Mouse (Mus musculus) liver, embryonic 16.5 days (tissue): Measurements from ENCODE around the gene Slc25a19. TPM values are rescaled to one million over a fixed set of nuclear protein-coding genes. Genes with fewer than 3 reads are reported as not detected.

ENCODE experiments used
- ATAC-seq: fragments of 200-750 bp; cut with Nextera tagmentation; 2 replicates; pipeline ENCODE4 v1.8.0; 2017; ENCODE audit warnings: low read depth, mild to moderate bottlenecking, moderate number of reproducible peaks, moderate library complexity
- H3K27ac ChIP-seq: fragments of 300-500 bp; sonication (generic); 2 replicates; pipeline ENCODE4 v1.5.1; 2014; ENCODE audit warnings: mild to moderate bottlenecking, low read length
- H3K27me3 ChIP-seq: fragments of 300-500 bp; sonication (generic); 2 replicates; pipeline ENCODE4 v1.6.1; 2014; ENCODE audit warnings: low read depth, low read length, mixed read lengths; ENCODE audit not compliant: control insufficient read depth, insufficient read depth
- H3K36me3 ChIP-seq: fragments of 300-500 bp; sonication (generic); 2 replicates; pipeline ENCODE4 v1.6.1; 2014; ENCODE audit warnings: mild to moderate bottlenecking; ENCODE audit not compliant: control insufficient read depth, insufficient read depth
- H3K4me1 ChIP-seq: fragments of 300-500 bp; sonication (generic); 2 replicates; pipeline ENCODE4 v1.6.1; 2014; ENCODE audit warnings: low read depth, low read length, mixed read lengths; ENCODE audit not compliant: control insufficient read depth
- H3K4me2 ChIP-seq: fragments of 300-500 bp; sonication (generic); 2 replicates; pipeline ENCODE4 v1.6.1; 2014; ENCODE audit warnings: low read depth, low read length, mixed read lengths
- H3K4me3 ChIP-seq: fragments of 300-500 bp; sonication (generic); 2 replicates; pipeline ENCODE4 v1.5.1; 2014; ENCODE audit warnings: low read depth, mild to moderate bottlenecking, low read length
- H3K9ac ChIP-seq: fragments of 300-500 bp; sonication (generic); 2 replicates; pipeline ENCODE4 v1.6.1; 2014; ENCODE audit warnings: low read depth, low read length
- H3K9me3 ChIP-seq: fragments of 300-500 bp; sonication (generic); replicated peaks from 2 replicates; pipeline ENCODE4 v1.6.1; 2016; ENCODE audit warnings: low read length; ENCODE audit not compliant: control insufficient read depth
- WGBS: fragments of 180-500 bp; shearing (Covaris S2); extraction: QIAGEN DNeasy Blood & Tissue Kit; methylation state at CpG from one replicate; pipeline ENCODE4 v1.1.7; 2014; ENCODE audit not compliant: insufficient replicate concordance; 5-methylcytosine and 5-hydroxymethylcytosine counted together
- polyA plus RNA-seq: library from polyadenylated mRNA; unstranded; fragments of >200 nt; fragmentation: Nextera tagmentation; extraction: Ambion mirVana; gene quantifications from 2 replicates; pipeline ENCODE4 v1.2.1, GENCODE M21; 2015

The Slc25a19 gene
- polyA plus RNA-seq, 1 experiment from 2014 or later = 8.7 TPM

- ATAC-seq = no peak
- H3K9ac ChIP-seq = no peak overlapping the region
- H3K4me1 ChIP-seq = peaks cover 20% of the 10 kb centered on the region
- H3K9me3 ChIP-seq = no peaks in the 10 kb centered on the region
- WGBS = 80% methylated on average over 7 of the region's 7 CpGs
- no peaks in the 10 kb centered on the region for H3K36me3 ChIP-seq
- no peak overlapping the region for H3K4me3 ChIP-seq
- no peak overlapping the region for H3K27ac ChIP-seq
- no peaks in the 10 kb centered on the region for H3K27me3 ChIP-seq
- H3K4me2 ChIP-seq = no peak overlapping the region
Observed at GRCm38 (mm10) chr11:115616371-115616770, 11.7 kb downstream of the Slc25a19 start.

DNA sequence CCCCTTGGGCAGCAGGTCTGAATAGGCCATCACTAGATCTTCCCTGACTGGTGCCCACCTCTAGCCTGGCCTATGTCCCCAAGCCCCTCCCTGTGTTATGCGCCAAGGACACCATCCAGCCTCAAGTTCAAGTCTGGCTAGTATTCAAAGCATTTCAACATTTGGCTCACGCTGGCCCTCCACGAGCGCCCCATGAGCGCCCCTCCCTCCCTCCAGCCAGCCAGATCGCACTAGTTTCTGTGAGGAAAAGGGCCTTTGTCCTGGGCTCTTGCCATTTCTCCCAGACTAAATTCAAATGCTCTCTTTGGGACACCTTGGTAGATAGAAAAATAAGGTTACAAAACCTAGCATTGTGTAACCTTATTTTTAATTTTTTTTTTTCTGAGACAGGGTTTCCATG, 12.2 kb downstream of the Slc25a19 start:
- H3K4me2 ChIP-seq = no peak overlapping the region
- H3K4me3 ChIP-seq = no peak overlapping the region
- H3K4me1 ChIP-seq = peaks cover 21% of the 10 kb centered on the region
- no peaks in the 10 kb centered on the region for H3K27me3 ChIP-seq
- 89% methylated on average over 6 of the region's 6 CpGs for WGBS
- H3K9me3 ChIP-seq = no peaks in the 10 kb centered on the region
- no peak overlapping the region for H3K27ac ChIP-seq
- no peak overlapping the region for H3K9ac ChIP-seq
- ATAC-seq = no peak
- no peaks in the 10 kb centered on the region for H3K36me3 ChIP-seq

DNA sequence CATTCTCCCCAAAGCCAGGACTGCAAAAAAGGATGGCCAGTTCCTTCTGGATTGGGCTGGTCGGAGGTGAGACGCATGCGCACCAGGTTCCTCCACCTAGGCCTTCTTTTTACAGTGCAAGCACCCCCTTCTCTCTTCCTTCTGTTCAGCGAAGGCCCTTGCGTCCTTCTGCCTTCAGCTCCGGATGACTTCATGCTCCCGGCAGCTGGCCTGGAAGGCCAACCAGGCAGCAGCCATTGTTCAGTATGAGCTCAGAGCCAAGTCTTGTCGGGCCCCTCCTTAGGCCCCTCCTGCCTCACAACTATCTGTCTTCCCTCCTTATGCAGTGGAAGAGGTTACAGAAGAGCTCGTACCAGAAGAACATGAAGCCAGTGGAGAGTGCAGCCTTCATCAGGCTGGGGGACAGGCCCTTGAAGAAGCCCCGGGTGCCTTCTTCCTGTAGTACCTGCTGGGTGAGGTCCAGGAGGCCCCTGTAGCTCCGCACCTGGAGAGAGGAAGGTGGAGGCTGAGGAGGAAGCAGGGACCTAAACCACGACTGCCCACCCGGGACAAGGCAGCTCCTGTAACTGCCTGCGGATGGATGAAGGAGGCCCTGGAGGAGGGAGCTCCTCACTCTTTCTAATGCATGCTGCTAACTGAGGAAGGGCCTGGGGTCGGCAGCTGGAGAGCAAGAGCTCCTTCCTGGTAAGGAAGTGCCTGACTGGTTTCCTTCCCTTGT, 12.8 kb downstream of the Slc25a19 start:
- H3K27ac ChIP-seq = no peak overlapping the region
- WGBS = 76% methylated on average over 15 of the region's 15 CpGs

DNA sequence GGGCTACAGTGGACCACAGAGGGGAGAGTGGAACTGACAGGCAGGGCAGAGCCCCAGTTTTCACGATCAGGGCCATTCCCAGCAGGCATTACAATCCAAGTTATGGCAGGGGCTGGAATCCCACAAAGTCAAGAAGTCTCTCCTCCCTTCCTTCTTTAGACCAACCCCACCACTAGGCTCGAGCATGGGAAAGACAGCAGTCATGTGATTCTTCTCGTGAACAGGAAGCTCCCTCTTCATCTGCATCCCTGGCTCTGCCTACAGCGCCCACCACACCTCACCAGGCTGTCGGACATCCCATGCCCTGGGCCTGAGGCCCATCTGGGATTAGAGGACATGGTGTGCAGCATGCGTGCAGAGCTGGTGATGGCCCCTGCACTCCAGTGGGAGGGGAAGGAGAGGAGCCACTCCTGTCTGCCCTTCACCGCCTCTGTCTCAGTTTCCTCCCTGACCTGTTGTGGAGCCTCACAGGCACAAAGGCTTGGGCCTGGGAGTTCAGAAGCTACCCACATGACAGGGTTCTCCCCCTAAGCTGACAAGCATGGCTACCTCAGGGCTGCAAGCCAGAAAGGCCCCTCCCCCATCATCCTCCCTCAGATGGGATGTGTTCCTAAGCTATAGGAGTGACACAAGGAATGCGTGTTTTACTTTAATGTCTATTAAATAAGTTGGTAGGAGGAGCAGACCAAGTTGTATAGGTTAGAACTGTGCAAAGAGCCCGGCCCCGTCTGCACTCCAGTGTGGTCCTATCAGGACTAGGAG, 13.6 kb downstream of the Slc25a19 start:
- ATAC-seq = no peak

More for the DNA sequence above, 12.8 kb downstream of the Slc25a19 start:
- no peaks in the 10 kb centered on the region for H3K36me3 ChIP-seq
- no peak overlapping the region for H3K4me3 ChIP-seq
- peaks cover 21% of the 10 kb centered on the region for H3K4me1 ChIP-seq
- no peaks in the 10 kb centered on the region for H3K27me3 ChIP-seq
- no peak for ATAC-seq
- no peak overlapping the region for H3K9ac ChIP-seq
- no peak overlapping the region for H3K4me2 ChIP-seq
- H3K9me3 ChIP-seq = no peaks in the 10 kb centered on the region

GRCm38 (mm10) chr11:115613138-115613945, 14.8 kb downstream of the Slc25a19 start:
- no peaks in the 10 kb centered on the region for H3K9me3 ChIP-seq
- peak; percentile 10 for ATAC-seq
- peaks cover 24% of the 10 kb centered on the region for H3K4me1 ChIP-seq
- peak overlapping the region; percentile 85 for H3K9ac ChIP-seq
- under 1% methylated on average over 16 of the region's 16 CpGs for WGBS
- no peaks in the 10 kb centered on the region for H3K27me3 ChIP-seq
- H3K36me3 ChIP-seq = peaks cover 6% of the 10 kb centered on the region; the same call in 1 of the 2 replicates
- peak overlapping the region; percentile 96 for H3K4me2 ChIP-seq
- peak overlapping the region; percentile 98 for H3K27ac ChIP-seq
- H3K4me3 ChIP-seq = peak overlapping the region; percentile 79

More for the DNA sequence above, 13.6 kb downstream of the Slc25a19 start:
- no peaks in the 10 kb centered on the region for H3K9me3 ChIP-seq
- no peak overlapping the region for H3K4me3 ChIP-seq
- peaks cover 24% of the 10 kb centered on the region for H3K4me1 ChIP-seq
- H3K36me3 ChIP-seq = no peaks in the 10 kb centered on the region
- no peaks in the 10 kb centered on the region for H3K27me3 ChIP-seq
- 73% methylated on average over 10 of the region's 10 CpGs for WGBS
- H3K4me2 ChIP-seq = no peak overlapping the region
- no peak overlapping the region for H3K27ac ChIP-seq
- H3K9ac ChIP-seq = no peak overlapping the region

GRCm38 (mm10) chr11:115612410-115613137, 15.5 kb downstream of the Slc25a19 start, which contains the start of gene Mif4gd:
Mif4gd (minus strand) TSS chr11:115612969.
- peak within 1 kb of the TSS; percentile 96 for H3K4me2 ChIP-seq
- peak within 1 kb of the TSS; percentile 85 for H3K9ac ChIP-seq
- peaks cover 24% of the 10 kb centered on the region for H3K4me1 ChIP-seq
- H3K27me3 ChIP-seq = no peaks in the 10 kb centered on the region
- peak within 1 kb of the TSS; percentile 98 for H3K27ac ChIP-seq
- ATAC-seq = peak; percentile 87
- peak within 1 kb of the TSS; percentile 79 for H3K4me3 ChIP-seq
- H3K9me3 ChIP-seq = no peaks in the 10 kb centered on the region
- under 1% methylated on average over 65 of the region's 80 CpGs for WGBS
- peaks cover 12% of the 10 kb centered on the region; the same call in 1 of the 2 replicates for H3K36me3 ChIP-seq

GRCm38 (mm10) chr11:115612059-115612409, 16.1 kb downstream of the Slc25a19 start:
- Histone ChIP-seq H3K27me3 (no peaks in the 10 kb centered on the region), H3K27ac (peak overlapping the region; percentile 98), H3K9me3 (no peaks in the 10 kb centered on the region), H3K36me3 (peaks cover 17% of the 10 kb centered on the region), H3K9ac (peak overlapping the region; percentile 85), H3K4me3 (peak overlapping the region; percentile 79), H3K4me2 (peak overlapping the region; percentile 96), H3K4me1 (peaks cover 24% of the 10 kb centered on the region)
- WGBS = under 1% methylated on average over 13 of the region's 13 CpGs
- peak; percentile 17; the same call in 1 of the 2 replicates for ATAC-seq

DNA sequence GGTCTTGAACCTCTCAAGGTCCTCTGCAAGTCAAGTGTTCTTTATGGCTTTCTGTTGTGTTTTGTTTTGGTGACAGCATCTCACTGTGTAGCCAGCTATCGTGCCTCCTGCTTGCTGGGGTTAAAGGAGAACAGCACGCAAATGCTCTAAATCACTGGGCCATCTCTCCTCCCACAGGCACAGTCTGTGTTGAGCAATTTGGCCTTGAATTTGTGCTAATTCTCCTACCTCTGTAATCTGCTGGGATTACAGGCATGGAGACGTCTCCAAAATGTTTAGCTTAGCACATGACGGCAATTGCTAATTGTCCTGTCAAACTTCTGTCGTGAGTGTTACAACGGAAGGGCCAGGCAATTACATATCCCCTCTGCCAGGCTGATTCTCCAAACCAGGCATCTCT, 16.9 kb downstream of the Slc25a19 start:
- WGBS = 77% methylated on average over 6 of the region's 6 CpGs
- Histone ChIP-seq H3K36me3 (peaks cover 25% of the 10 kb centered on the region), H3K4me3 (no peak overlapping the region), H3K4me2 (peak overlapping the region; percentile 96), H3K4me1 (peaks cover 24% of the 10 kb centered on the region), H3K9me3 (no peaks in the 10 kb centered on the region), H3K27ac (peak overlapping the region; percentile 98), H3K9ac (no peak overlapping the region), H3K27me3 (no peaks in the 10 kb centered on the region)
- ATAC-seq = no peak
